Mouse (Mus musculus) liver, adult 2 months (tissue): ENCODE measurements around the gene Fermt2.

ENCODE experiments used
- CTCF ChIP-seq: fragments of 200-500 bp; IDR thresholded peaks from 2 replicates; pipeline ENCODE4 v1.5.1; 2011; ENCODE audit warnings: low read depth, low read length, control low read depth
- POLR2A ChIP-seq: fragments of 200-500 bp; IDR thresholded peaks from 2 replicates; pipeline ENCODE4 v1.6.1; 2011; ENCODE audit warnings: low read length, control low read depth; ENCODE audit not compliant: insufficient read depth; ENCODE audit errors: extremely low read depth

DNA sequence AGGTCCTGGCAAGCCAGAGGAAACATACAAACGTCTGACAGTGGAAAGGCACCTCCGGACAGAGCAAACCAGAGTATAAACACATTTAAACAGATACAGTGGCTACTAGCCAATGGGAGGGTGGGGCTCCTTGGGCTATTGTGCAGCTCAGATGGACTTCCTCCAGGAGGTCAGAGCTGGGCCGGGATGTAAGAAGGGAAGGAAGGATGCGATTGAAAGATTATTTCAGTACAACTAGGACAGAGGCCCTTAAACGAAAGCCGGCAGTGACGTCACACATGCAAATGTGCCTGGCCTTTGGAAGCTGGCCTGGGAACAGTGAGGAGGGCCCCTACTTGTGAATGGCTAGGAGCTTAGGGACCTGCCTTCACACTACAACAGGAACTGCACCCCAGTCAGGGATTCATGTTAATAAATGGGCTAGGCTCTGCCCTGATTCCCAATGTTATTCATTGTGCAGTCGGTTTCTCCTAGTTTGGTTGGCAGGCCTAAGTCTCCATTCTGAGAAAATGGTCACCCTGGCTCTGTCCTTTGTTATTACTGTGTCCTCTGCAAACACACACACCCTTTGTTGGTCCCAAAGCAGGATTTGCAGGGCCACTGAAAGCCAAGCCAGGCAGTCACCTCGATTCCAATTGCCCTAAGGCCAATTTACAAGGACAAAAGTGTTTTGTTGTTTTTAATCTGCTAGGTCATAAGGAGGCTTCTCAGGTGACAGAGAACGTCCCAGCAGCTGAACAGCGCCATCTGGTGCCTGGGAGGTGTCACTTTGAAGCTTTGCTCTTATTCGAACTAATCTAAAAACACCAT is 9.9 kb upstream of the Fermt2 start:
- TF ChIP-seq POLR2A, result no peak
- TF ChIP-seq CTCF, result peak; percentile 91
